10 mouse cellular contexts compared by ENCODE assay signal in the genomic region with DNA sequence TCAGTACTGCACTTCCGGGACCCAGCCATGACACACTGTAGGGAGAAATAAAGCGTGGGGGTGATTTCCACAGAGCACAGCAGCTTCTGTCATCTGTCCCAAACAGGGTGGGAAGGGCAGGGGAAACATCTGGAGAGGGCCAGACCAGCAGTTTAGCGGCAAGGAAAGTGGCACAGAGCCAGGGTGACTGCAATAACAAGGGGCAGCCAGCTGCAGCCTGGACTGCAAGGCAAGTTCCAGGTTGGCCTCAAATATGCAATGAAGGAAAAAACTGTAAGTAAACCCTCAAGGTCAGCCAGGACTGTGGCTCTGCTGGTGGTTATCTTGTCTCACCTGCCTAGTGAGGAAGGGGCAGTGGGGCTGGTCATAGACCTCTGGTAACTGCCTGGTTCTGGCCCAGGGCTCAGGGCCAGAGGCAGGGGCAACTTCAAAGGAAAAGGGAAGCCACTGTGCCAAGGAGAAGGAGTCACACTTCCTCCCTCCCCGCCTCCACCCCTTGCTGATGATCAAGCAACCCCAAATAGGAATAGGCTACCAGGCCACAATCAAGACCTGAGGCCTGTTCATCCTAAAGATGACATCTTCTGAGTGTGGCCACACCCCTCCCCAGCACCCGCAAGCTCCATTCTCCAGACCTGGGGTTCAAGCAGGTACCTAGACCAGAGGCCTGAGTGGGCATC. TPM values are rescaled to one million over a fixed set of nuclear protein-coding genes. Genes with fewer than 3 reads are reported as not detected.
DNase-seq lines count a peak whose midpoint lies in the region; ATAC-seq and TF ChIP-seq lines count a peak whose summit lies in the region.
"Had no signal": no experiment of that assay in that cellular context is flagged by ENCODE, and none has a peak within 500 bp of the region (broad histone marks: within the 10 kb centered on the region; RNA-seq: fewer than 3 reads in every experiment).

No protein-coding gene starts in this region.

- intact Hi-C loops in gastrocnemius, postnatal 14 days (cut with DNase I; ENCODE audit: low total_unique reads), result no loop called here

- no peaks in the 10 kb centered on the region for H3K27me3 ChIP-seq in cerebellum, adult 2 months (ENCODE audit: control insufficient read depth, insufficient read depth, low read length)

- peak; percentile 30 for DNase-seq in cerebellum, adult 11-12 months
- no peak for DNase-seq in cerebellum, postnatal 25 days
- DNase-seq in 3134 (ENCODE audit: extremely low read depth, insufficient read length, low spot score), result peak; percentile 79
- peak; percentile 85 for DNase-seq in gastrocnemius, postnatal 14 days
- DNase-seq in kidney, adult 11 months, result peak; percentile 75
- no peak for DNase-seq in retina, postnatal 1 day
- no peak for DNase-seq in cerebellum, adult 2 months

- no peak for TF ChIP-seq POLR2A in cerebellum, adult 2 months (IDR thresholded peaks at IDR 0.05; ENCODE audit: borderline replicate concordance, insufficient read depth, low read length)

- peaks cover 51% of the 10 kb centered on the region for H3K4me1 ChIP-seq in cerebellum, adult 2 months (ENCODE audit: control insufficient read depth, insufficient read depth, low read length)

- H3K4me3 ChIP-seq in cerebellum, adult 2 months (replicated peaks; ENCODE audit: insufficient read depth, low read depth, low read length), result no peak overlapping the region

- WGBS in cerebellum, adult 2 months, result 71% methylated on average over 5 of the region's 5 CpGs

- ATAC-seq in megakaryocyte, adult 5-6 weeks (ENCODE audit: poor library complexity, severe bottlenecking), result peak; percentile 80

- no peak overlapping the region; the same call in 1 of the 2 replicates for H3K27ac ChIP-seq in cerebellum, adult 2 months (ENCODE audit: insufficient read depth, low read length)

- no peak for TF ChIP-seq CTCF in cerebellum, adult 2 months (IDR thresholded peaks at IDR 0.05; ENCODE audit: borderline replicate concordance, insufficient read depth, low read depth, low read length)

RNA-seq across cellular contexts. Expression of a gene that starts 5.1 kb away (rescaled TPM):
- total RNA-seq in gastrocnemius, postnatal 14 days (2021), result 10 to 100 TPM; 25.9 to 31.5 TPM
- total RNA-seq in megakaryocyte, adult 5-6 weeks (2015), result 5.2 and 6.9 TPM in 2 replicates
- 5.8 and 6.3 TPM in 2 replicates for total RNA-seq in megakaryocyte, adult 5-6 weeks (2017)
- polyA plus RNA-seq in cerebellum, adult 2 months (2012; rRNA removed), result 70.7 and 75.2 TPM in 2 replicates

RNA-seq across cellular contexts. Expression of a gene that starts 36.1 kb away (rescaled TPM):
- 1 to 10 TPM; 2.7 to 4.1 TPM for total RNA-seq in gastrocnemius, postnatal 14 days (2021)
- 6.5 and 8.4 TPM in 2 replicates for total RNA-seq in megakaryocyte, adult 5-6 weeks (2015)
- total RNA-seq in megakaryocyte, adult 5-6 weeks (2017), result 8.4 and 13.4 TPM in 2 replicates
- polyA plus RNA-seq in cerebellum, adult 2 months (2012; rRNA removed), result 169 and 172 TPM in 2 replicates

RNA-seq across cellular contexts. Expression of a gene that starts 54.4 kb away (rescaled TPM):
- not detected for total RNA-seq in gastrocnemius, postnatal 14 days (2021)
- not detected in 2 replicates for total RNA-seq in megakaryocyte, adult 5-6 weeks (2015)
- not detected in 2 replicates for total RNA-seq in megakaryocyte, adult 5-6 weeks (2017)
- polyA plus RNA-seq in cerebellum, adult 2 months (2012; rRNA removed), result not detected in 2 replicates
- polyA plus RNA-seq: C2C12; neural tube, embryonic 11.5 days had no signal

Comparison
In these comparisons a context has a peak if more than half of its experiments do, and no peak if none do; other contexts are left out.
1. DNase-seq: peak in cerebellum, adult 11-12 months (single experiment), 3134 (single experiment), gastrocnemius, postnatal 14 days (single experiment) and kidney, adult 11 months (single experiment); none in cerebellum, postnatal 25 days (0 of 2), retina, postnatal 1 day (single experiment) and cerebellum, adult 2 months (0 of 2).